Mouse (Mus musculus) embryonic fibroblast, embryonic 13.5 days (primary cell): ENCODE measurements around the gene 1700092M07Rik. TPM values are rescaled to one million over a fixed set of nuclear protein-coding genes. Genes with fewer than 3 reads are reported as not detected.
A peak's percentile ranks its signal among the peaks of the same experiment; 100 is the strongest.

Source experiments
- H3K27ac ChIP-seq: 2 replicates; pipeline ENCODE4 v1.5.1; 2012; ENCODE audit warnings: low read length, control low read depth, inconsistent platforms; ENCODE audit not compliant: insufficient read depth
- H3K4me1 ChIP-seq: 2 replicates; pipeline ENCODE4 v1.6.1; 2011; ENCODE audit warnings: low read length; ENCODE audit not compliant: control insufficient read depth, insufficient read depth
- H3K4me3 ChIP-seq: 2 replicates; pipeline ENCODE4 v1.5.1; 2011; ENCODE audit warnings: mild to moderate bottlenecking, control low read depth, low read length; ENCODE audit not compliant: insufficient read depth
- CTCF ChIP-seq: IDR thresholded peaks from 2 replicates; pipeline ENCODE4 v1.5.1; 2011; ENCODE audit warnings: mild to moderate bottlenecking, control low read depth, low read length, moderate library complexity, borderline replicate concordance; ENCODE audit not compliant: insufficient read depth
- POLR2A ChIP-seq: IDR thresholded peaks from 2 replicates; pipeline ENCODE4 v1.6.1; 2011; ENCODE audit warnings: low read depth, mild to moderate bottlenecking, control low read depth, low read length, moderate library complexity
- polyA plus RNA-seq: library from polyadenylated mRNA; stranded (reverse); fragments of >200 nt; gene quantifications from 2 replicates; pipeline ENCODE4 v1.2.4, GENCODE M21; 2011; ENCODE audit warnings: low read depth; ENCODE audit not compliant: missing spikeins, insufficient read length

Gene 1700092M07Rik
- polyA plus RNA-seq, 1 experiment = not detected

DNA sequence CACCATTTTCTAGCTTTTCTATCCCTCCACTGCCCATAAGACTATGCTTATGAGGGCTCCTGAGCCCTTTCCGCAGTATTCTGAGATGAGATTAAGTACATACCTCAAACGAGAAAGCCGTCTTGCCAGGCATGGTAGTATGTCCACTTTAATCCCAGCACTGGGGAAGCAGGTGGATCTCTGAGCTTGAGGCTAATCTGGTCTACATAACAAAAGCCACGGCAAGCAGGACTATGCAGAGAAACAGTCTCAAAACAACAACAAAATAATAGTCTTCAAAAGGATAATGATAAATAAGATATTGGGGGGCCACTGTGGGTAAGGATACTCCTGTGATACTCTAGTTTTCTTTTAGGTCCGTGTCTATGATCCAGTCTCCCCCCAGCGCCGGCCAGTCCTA, 1.6 kb upstream of the 1700092M07Rik start:
- Histone ChIP-seq H3K27ac (no peak overlapping the region), H3K4me3 (no peak overlapping the region), H3K4me1 (peaks cover 7% of the 10 kb centered on the region; the same call in 1 of the 2 replicates)
- TF ChIP-seq CTCF (no peak), POLR2A (no peak)

DNA sequence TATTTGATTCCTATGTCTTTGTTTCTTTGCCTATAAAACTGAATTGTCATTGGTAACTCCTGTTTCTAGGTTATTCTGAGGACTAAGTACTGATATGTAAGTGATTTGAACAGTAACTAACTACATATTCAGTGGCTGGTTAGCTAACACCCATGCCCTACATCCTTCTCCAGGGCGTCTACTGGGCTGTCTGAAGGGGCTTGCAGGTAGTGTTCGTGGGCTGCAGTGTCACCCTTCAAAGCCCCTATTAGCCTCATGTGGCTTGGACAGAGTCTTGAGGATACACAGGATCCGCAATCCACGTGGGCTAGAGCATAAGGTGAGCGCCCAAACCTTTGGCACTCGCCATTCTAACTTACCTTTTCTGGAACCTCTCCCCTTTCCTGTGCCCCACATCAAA, 872 bp upstream of the 1700092M07Rik start:
- Histone ChIP-seq H3K4me3 (no peak overlapping the region), H3K27ac (no peak overlapping the region), H3K4me1 (peaks cover 7% of the 10 kb centered on the region; the same call in 1 of the 2 replicates)
- TF ChIP-seq POLR2A = no peak
- no peak for TF ChIP-seq CTCF

DNA sequence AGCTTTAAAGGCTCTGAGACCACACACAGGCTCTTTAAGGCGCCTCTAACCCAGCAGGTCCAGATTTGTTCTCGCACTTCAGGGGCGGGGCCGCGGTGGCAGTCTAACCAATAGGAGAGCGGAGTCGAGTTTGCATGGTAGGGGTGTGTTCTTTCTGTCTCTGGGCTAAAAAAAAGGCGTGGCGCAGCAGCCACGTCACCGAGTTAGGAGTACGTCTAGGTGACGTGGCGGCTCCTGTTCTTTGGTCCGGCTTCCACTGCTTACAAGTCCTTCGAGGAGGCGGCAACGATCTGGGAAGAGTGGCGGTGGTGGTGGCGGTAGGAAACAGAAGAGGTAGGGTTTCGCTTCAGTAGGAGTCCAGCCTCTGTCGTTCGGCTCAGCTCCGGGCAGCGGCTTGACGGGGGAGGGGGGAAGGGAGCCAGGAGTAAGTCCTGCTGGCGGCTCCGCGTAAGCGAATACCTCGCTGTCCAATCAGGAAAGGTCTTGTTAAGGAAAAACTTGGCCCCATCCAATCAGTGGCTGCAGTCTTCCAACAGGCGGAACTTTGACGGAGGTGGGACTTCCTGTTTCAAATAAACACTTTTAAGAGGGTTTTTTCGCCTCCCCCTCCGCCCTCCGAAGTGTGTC, 838 bp downstream of the 1700092M07Rik start, which contains the start of gene Stx5a:
Gene Stx5a, plus strand, starts transcription at position 171 of the 627 bp plus-strand sequence.
- Histone ChIP-seq H3K4me1 (peaks cover 6% of the 10 kb centered on the region; the same call in 1 of the 2 replicates), H3K4me3 (peak within 1 kb of the TSS; percentile 91), H3K27ac (peak within 1 kb of the TSS; percentile 96)
- TF ChIP-seq POLR2A (peak; percentile 77), CTCF (no peak)

DNA sequence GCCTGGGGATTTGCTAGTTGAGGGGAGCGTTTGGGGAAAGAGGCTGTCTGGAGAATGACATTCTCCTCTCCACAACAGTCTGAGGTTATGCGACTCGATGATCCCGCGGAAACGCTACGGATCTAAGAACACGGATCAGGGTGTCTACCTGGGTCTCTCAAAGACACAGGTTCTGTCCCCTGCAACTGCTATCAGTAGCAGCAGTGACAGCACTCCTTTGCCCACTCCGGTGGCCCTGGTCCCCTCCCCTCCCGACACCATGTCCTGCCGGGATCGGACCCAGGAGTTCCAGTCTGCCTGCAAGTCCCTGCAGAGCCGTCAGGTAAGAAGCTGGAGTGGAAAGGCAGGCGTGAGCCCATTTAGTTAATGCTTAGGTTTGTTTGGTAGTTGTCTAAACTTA, 1.7 kb downstream of the 1700092M07Rik start:
- Histone ChIP-seq H3K4me1 (peaks cover 6% of the 10 kb centered on the region; the same call in 1 of the 2 replicates), H3K4me3 (peak overlapping the region; percentile 91), H3K27ac (peak overlapping the region; percentile 46)
- no peak for TF ChIP-seq CTCF
- TF ChIP-seq POLR2A = no peak

DNA sequence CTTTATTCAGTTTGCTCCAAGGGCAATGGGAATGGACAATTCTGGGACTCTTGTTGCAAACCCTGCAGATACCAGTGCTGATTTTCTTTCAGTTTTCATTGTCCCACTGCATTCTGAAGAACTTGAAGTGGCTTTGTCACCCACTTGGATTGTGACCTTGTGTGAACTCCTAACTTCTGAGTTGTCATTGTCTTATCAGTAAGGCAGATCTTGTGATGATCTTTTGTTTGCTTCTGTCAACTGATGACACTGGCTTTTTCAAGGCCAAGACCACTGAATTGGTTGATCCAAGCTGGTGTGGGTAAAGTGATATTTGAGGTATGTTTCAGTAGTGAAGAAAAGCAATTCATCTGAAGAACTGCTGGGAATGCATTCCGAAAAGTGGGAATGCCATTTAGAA, 4.9 kb downstream of the 1700092M07Rik start:
- Histone ChIP-seq H3K4me1 (peaks cover 6% of the 10 kb centered on the region; the same call in 1 of the 2 replicates), H3K27ac (no peak overlapping the region), H3K4me3 (no peak overlapping the region)
- TF ChIP-seq CTCF (no peak), POLR2A (no peak)

DNA sequence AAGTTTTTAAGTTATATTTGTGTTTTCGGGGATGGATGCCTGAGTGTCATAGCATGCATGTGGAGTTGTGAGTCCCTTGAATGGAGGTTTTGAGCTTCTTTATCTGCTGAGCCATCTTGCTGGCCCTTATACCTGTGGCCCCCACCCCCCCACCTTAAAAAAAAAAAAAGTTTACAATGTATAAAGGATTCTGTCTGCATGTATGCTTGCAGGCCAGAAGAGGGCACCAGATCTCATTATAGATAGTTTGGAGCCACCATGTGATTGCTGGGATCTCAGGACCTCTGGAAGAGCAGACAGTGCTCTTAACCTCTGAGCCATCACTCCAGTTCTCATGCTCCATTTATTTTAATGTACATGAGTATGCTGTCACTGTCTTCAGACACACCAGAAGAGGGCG, 6.8 kb downstream of the 1700092M07Rik start:
- Histone ChIP-seq H3K4me3 (no peak overlapping the region), H3K4me1 (peaks cover 6% of the 10 kb centered on the region; the same call in 1 of the 2 replicates), H3K27ac (no peak overlapping the region)
- TF ChIP-seq CTCF = no peak
- TF ChIP-seq POLR2A = no peak

DNA sequence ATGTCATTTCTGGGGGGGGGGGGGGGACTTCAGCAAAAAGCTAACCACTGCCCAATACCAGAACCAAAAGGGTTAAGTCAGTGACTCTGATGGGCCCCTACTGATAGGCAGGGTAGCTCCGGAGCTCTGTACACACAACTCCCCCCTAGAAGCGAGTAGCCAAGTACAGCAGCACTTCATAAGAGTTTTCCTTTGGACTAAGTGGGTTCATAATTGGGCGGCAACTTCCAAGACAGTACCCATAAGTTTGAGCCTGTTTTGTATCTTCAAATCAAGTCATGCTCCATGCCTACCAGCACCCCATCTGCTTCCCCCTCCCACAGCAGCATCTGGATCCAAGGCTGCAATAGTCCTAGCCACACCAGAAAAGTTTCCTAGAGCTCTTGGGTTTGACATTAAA, 15.1 kb downstream of the 1700092M07Rik start:
- peaks cover 9% of the 10 kb centered on the region; the same call in 1 of the 2 replicates for H3K4me1 ChIP-seq
- no peak overlapping the region for H3K4me3 ChIP-seq
- no peak overlapping the region for H3K27ac ChIP-seq
- TF ChIP-seq CTCF (no peak), POLR2A (no peak)

DNA sequence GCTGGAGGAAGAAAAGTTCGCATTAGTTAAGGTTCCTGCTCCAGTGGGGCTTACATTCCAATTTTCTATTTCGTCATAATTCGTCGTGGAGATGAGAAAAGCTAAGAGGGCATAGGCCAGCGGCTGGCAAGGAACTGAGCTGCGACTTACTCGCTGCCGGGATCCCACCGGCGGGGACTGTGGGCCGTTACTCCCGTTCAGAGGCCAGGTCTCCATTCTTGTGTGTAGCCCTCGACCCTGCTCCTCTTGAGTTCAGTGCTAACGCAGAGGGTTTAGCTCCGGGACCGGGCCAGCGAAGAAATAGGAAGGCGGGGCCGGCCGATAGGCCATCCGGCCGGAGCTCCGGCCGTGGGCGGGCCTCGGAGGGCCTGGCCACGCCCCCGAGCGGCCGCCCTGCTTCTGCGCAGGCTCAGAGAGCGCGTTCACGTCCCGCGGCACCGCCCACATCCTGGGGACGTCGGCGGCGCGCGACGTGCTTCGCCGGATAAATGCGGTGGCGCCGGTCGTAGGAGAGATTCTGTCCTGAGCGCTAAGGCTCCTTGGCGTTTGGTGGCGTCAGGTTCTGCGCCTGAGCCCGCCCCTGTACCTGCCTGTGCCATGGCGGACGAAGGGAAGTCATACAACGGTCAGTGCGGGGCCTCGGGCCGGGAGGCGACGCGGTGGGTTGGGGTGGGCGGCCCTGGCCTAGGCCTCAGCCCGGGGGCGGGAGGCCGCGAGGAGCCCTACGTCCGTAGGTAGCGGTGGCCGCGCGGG, 16.3 kb downstream of the 1700092M07Rik start, which contains the start of gene Nxf1:
Gene Nxf1, plus strand, starts transcription at position 439 of the 753 bp plus-strand sequence.
- TF ChIP-seq POLR2A (peak; percentile 94), CTCF (no peak)
- H3K4me3 ChIP-seq = peak within 1 kb of the TSS; percentile 99
- H3K4me1 ChIP-seq = peaks cover 9% of the 10 kb centered on the region; the same call in 1 of the 2 replicates
- peak within 1 kb of the TSS; percentile 87 for H3K27ac ChIP-seq

DNA sequence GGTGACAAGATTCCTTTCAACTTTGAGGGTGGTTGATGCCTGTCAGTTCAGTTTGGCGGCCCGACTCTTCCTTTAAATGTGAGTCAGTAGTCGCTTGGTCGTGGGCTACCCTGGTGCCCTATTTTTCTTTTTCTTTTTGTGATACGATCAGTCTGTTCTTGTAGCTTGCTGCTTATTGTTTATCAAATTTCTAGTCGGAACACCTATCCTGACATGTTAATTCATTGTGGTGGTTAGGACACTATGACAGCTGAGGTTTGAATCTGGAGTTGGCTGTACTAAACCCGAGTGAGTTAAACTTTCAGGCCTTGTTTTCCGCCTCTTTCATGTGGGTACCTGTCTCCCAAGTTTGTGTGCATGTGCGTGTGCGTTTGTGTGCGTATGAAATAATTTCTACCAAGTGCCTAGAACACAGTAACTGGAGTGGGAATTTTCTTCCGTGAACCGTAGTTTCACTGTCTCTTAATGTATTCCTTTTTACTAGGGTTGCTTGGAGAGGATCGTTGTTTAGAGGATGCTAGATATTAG, 17.0 kb downstream of the 1700092M07Rik start:
- no peak for TF ChIP-seq POLR2A
- TF ChIP-seq CTCF = no peak
- Histone ChIP-seq H3K27ac (peak overlapping the region; percentile 10; the same call in 1 of the 2 replicates), H3K4me3 (peak overlapping the region; percentile 99), H3K4me1 (peaks cover 9% of the 10 kb centered on the region; the same call in 1 of the 2 replicates)

DNA sequence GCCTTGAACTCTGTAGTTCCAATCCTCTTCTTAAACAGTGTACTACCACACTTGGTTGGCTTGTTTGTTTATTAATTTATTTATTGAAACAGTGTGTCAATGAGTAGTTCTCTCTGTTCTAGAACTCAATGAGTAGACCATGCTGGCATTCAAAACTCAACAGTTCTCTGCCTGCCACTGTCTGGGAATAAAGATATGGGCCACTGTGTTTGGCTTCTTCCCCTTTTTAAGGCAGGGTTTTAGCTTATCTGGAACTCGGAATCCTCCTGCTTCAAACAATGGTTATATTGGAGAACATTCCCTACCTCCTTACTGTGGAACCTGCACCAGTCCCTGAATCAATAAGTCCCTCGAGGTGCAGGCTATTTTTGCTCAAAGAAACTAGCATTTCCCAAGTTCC, 18.4 kb downstream of the 1700092M07Rik start:
- no peak overlapping the region for H3K27ac ChIP-seq
- H3K4me1 ChIP-seq = peaks cover 9% of the 10 kb centered on the region; the same call in 1 of the 2 replicates
- TF ChIP-seq CTCF = no peak
- TF ChIP-seq POLR2A = no peak
- H3K4me3 ChIP-seq = peak overlapping the region; percentile 44; the same call in 1 of the 2 replicates
